Mouse (Mus musculus) frontal cortex, postnatal 10 days (tissue): ENCODE measurements at regions not wholly inside any gene's neighbourhood (a gene's known extent, or its start where the extent isn't known, plus 50 kb on each side); places are given as distances from the start of the nearest gene placed in this dataset.

Experiments used
- DNase-seq, 2 experiments: peaks; one replicate each; pipeline ENCODE4 v3.0.0; 2022; ENCODE audit warnings: low spot score in 2 of 2, mixed read lengths in 1 of 2

- no peak for DNase-seq
Measured at GRCm38 (mm10) chr2:47945061-47945460, 868.8 kb upstream of the Acvr2a start.

DNA sequence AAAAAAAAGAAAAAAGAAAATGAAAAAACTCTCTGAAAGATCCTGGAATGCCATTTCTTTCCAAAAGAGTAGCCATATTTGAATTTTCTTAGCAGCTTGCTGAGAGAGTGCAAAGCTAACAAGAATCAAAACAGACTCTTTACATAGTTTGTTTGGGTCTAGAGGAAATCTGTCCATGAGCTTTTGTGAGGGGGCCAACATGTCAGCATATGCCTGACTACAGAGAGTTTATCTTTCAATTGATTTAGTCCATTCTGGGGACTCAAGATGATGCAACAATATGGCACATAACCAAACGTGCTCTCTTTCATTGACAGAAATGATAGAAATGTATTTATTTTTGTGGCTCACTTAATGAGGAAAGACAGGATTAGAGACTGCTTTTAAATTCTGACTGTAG lies 822.8 kb upstream of the Acvr2a start:
- no peak for DNase-seq

DNA sequence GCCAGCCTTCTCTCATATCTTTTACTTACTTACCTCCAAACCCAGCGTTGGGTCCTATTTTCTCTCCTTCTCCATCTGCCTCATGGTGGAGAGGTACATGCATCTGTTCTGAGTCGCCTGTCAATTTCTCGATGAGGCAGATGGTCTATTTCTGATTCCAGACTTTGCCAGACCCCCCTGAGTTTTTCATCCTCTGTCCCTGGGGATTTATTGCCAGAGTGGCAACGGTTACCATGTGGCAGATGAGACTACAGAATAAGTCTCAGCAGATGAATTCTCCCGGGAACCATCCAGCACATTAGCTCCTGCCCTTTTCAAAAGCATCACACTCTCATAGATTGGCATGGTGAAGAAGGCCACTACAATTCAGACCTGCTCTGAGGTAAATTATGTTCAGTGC lies 819.7 kb upstream of the Acvr2a start:
- no peak for DNase-seq

- DNase-seq, result no peak
Measured at GRCm38 (mm10) chr2:48001230-48001629, 812.7 kb upstream of the Acvr2a start.

GRCm38 (mm10) chr2:48001800-48002507 lies 812.0 kb upstream of the Acvr2a start:
- peak in 1 of 2 experiments; percentile 23 for DNase-seq

GRCm38 (mm10) chr2:48010308-48010707 lies 803.6 kb upstream of the Acvr2a start:
- DNase-seq, result no peak

DNA sequence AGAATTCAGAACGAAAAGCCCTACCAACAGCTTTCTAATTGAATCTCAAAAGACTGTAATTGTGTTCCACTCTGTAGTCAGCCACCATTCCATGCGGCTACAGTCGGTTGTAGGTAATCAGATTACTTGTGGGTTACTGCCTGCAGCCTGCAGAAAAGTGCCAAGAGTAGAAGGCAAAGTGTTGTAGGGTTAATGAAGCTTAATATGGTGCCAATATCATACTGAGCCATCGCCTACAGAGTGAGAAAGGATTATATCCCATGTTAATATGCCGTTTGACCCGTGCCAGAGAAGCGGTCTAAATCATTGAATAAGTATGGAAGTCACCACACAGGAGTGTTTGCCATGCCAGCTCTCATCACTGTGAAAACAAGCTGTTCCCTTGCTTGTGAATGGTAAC lies 786.4 kb upstream of the Acvr2a start:
- DNase-seq, result no peak

DNA sequence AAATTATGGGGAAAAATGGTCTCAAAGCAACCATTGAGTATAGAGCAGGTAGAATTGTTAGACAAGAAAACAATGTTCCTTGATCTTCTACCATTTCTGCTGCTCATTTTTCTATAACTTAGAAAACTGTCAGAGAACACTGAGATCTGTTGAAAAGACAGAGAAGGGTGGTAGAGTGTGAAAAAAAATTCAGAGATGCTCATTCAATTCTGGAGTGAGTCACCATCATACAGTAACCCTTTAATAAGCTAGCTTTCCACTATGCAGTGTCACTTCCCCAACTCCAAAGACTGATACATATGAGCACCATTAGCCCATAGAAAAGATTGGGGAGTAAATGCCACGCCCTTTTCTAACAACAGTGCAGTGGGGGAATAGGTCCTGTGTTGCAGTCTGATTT lies 752.5 kb upstream of the Acvr2a start:
- DNase-seq, result no peak

- no peak for DNase-seq
Measured at GRCm38 (mm10) chr2:48063436-48063835, 750.5 kb upstream of the Acvr2a start.

- no peak for DNase-seq
Measured at GRCm38 (mm10) chr2:48065162-48065561, 748.7 kb upstream of the Acvr2a start.

GRCm38 (mm10) chr2:48082120-48082799 lies 731.6 kb upstream of the Acvr2a start:
- DNase-seq, result no peak

- no peak for DNase-seq
Measured at GRCm38 (mm10) chr2:48098287-48098686, 715.6 kb upstream of the Acvr2a start.

- DNase-seq, result peak; percentile 4 to 8
Measured at GRCm38 (mm10) chr2:48098931-48099531, 714.9 kb upstream of the Acvr2a start.

GRCm38 (mm10) chr2:48123662-48124061 lies 690.2 kb upstream of the Acvr2a start:
- no peak for DNase-seq

DNA sequence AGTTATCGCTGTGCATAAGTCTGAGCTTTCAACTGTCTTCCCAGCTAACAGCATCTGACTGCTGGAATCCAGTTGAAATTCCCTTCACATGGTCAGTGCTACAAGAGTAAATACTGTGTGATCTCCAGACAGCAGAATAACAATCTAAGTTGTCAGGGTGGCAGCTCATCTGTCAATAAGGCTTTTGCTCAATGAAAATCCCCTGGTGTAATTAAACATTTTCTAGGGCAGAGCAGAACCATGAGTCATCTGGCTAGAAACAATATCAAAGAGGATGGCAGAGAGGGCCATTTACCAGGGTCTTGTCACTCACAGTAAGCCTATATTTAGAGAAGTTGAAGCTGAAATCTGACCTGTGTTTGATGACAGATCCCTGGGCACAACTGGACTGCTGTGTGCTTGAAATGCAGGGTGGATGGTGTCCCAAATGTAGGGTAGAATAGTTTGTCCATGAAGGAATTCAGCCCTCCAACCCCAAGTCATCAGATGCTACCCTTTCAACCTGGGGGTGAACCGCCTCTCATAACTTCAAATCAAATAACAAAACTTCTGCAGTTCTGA lies 675.8 kb upstream of the Acvr2a start:
- no peak for DNase-seq

DNA sequence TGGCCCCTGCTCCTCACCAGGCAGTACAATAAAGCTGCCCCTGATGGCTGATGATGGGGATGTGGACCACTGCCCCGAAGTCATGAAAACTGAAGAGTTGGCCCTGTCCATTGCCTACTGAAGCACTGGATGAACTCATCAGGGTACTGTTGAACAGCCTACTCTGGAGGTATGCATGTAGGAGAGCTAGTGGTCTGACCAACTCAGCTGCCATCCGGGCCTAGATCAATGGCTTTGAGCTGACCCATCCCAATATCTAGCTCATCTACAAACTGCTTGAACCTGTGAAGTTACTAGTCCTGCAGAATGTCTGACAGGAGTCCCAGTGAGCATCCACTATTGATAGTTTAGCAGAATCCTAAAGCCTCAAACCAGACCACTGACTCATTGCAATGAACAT lies 672.6 kb upstream of the Acvr2a start:
- no peak for DNase-seq

GRCm38 (mm10) chr2:48154706-48155105 lies 659.2 kb upstream of the Acvr2a start:
- no peak for DNase-seq

DNA sequence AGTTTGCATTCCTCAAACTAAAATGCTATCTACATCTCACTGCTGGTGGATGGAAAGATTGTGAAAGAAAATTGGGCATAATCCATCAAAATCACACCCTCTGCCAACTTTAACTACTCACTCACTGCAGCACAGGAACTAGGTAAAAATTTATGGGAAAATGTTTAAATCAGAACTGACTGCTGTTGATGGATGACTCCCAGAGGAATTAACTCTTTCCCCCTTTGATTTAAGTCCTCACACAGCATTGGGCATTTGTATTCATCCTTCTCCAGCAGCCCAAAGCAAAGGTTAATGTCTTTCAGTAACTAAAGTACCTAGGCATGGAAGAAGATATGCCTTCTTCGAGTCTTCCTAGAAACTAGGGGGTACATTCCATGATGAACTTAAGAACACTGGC lies 641.3 kb upstream of the Acvr2a start:
- no peak for DNase-seq

DNA sequence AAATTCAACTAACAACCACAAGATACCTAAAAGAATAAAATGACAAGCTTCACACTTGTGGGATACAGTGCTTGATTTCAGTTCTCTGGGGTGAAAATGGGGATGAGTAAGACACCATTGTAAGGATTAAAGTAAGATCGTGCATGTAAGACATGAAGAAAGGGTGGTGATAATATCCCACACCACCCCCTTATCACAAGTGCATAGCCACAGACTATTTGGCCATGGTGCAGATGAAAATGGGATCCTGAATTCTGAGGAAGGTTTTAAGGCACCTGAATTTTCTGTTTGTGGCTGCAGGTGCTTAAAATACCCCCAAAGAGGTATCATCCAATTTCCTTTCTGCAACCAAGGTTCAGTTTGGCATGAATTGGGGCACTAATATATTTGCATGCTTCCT lies 627.7 kb upstream of the Acvr2a start:
- DNase-seq, result no peak

DNA sequence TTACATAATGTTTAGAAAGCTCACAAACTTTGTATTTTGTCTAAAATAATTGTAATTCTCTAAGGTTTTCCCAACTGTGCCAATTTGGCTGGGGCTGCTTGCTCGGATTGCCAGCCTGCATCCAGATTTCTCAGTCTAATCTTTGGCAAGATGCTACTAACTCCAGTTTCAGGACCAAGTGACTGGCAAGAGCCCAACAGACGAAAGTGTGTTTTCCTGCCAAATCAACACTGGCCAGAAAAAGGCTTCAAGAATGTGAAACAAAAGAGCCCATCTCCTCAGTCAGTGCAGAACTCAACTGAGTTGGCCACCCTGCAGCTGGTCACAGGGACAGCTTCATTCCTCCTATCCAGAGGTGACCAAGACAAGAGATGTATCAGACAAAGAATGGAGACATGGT lies 627.3 kb upstream of the Acvr2a start:
- peak; percentile 20 to 50 for DNase-seq

GRCm38 (mm10) chr2:48211804-48212203 lies 602.1 kb upstream of the Acvr2a start:
- no peak for DNase-seq

DNA sequence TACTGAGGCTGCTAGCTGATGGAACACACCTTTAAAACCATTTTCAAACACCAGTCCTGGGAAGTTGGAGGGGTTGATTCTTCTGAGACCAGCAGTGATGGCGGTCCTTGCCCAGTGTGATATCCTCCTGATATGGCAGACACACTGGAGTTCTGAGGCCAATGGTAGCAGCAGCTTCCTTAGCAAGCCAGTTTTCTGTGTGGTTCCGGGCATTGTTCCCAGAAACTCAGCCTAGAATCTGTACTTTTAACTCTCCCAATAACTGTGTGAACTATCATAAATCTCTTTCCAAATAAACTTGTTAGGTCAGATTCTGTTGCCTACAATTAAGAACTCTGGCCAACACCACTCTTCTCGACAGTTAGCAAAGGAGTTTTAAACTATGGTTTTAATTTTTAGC lies 593.1 kb upstream of the Acvr2a start:
- DNase-seq, result no peak
